Mouse (Mus musculus): Measurements from ENCODE around the gene Tspan3.

DNA sequence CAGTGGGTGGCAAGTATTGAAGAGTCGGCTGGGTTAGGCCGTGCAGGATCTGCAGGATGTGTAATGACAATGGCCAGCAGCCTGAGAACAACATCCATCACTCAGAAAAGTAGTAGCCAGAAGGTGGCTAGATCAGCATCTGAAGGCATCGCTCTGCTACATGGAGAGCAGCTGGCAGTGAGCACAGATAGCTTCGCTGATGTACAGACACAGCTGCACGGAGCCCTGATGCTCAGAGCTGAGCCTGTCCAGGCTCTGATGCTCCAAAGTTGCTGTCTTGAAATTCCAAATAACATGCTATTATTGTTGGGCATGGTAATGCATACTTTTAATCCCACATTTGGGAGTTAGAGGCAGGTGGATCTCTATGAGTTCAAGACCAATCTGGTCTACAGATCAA lies 78.8 kb downstream of the Tspan3 start:
- TF ChIP-seq CTCF (IDR thresholded peaks at IDR 0.05; ENCODE audit: extremely low read depth, insufficient read depth, low read length) (no peak), POLR2A (IDR thresholded peaks at IDR 0.05; ENCODE audit: extremely low read depth, insufficient read depth, low read length) (no peak)
